Comparison of ENCODE assay signal across 16 mouse cellular contexts in genomic region chr19:6385821-6386220, GRCm38 (mm10). TPM values are rescaled to one million over a fixed set of nuclear protein-coding genes. Genes with fewer than 3 reads are reported as not detected.
DNase-seq lines count a peak whose midpoint lies in the region; ATAC-seq and TF ChIP-seq lines count a peak whose summit lies in the region.
"Had no signal": no experiment of that assay in that cellular context is flagged by ENCODE, and none has a peak within 500 bp of the region (broad histone marks: within the 10 kb centered on the region; RNA-seq: fewer than 3 reads in every experiment).

No protein-coding gene starts in this region.

- no peaks in the 10 kb centered on the region for H3K27me3 ChIP-seq in heart, embryonic 15.5 days
- H3K27me3 ChIP-seq in lung, embryonic 14.5 days (ENCODE audit: insufficient read depth, low read length), result no peaks in the 10 kb centered on the region
- H3K27me3 ChIP-seq in midbrain, embryonic 11.5 days (ENCODE audit: control insufficient read depth, insufficient read depth, low read length), result no peaks in the 10 kb centered on the region
- H3K27me3 ChIP-seq: embryonic facial prominence, embryonic 12.5 days; neural tube, embryonic 15.5 days had no signal

- intact Hi-C loops in gastrocnemius, adult 2 months (cut with DNase I), result no loop called here

- H3K9ac ChIP-seq in heart, embryonic 15.5 days, result peak overlapping the region; percentile 55
- H3K9ac ChIP-seq in lung, embryonic 14.5 days, result 0 out of 2 replicates have a peak overlapping the region, but pooled peaks have one; percentile 9
- H3K9ac ChIP-seq in midbrain, embryonic 11.5 days (ENCODE audit: low read length), result no peak overlapping the region
- H3K9ac ChIP-seq: embryonic facial prominence, embryonic 12.5 days; midbrain, embryonic 13.5 days; neural tube, embryonic 15.5 days had no signal

- H3K27ac ChIP-seq in gastrocnemius, adult 2 months, result peak overlapping the region; percentile 98
- H3K27ac ChIP-seq in heart, embryonic 15.5 days, result peak overlapping the region; percentile 85
- H3K27ac ChIP-seq in lung, embryonic 14.5 days (ENCODE audit: low read depth), result no peak overlapping the region
- no peak overlapping the region for H3K27ac ChIP-seq in midbrain, embryonic 11.5 days (ENCODE audit: low read depth, low read length)
- H3K27ac ChIP-seq: embryonic facial prominence, embryonic 12.5 days; midbrain, embryonic 13.5 days; neural tube, embryonic 15.5 days had no signal

- peak overlapping the region; percentile 71 for H3K4me3 ChIP-seq in gastrocnemius, adult 2 months
- H3K4me3 ChIP-seq in heart, embryonic 15.5 days, result peak overlapping the region; percentile 53
- H3K4me3 ChIP-seq in lung, embryonic 14.5 days (ENCODE audit: low read depth, low read length), result no peak overlapping the region
- no peak overlapping the region for H3K4me3 ChIP-seq in midbrain, embryonic 11.5 days (ENCODE audit: low read depth, low read length)
- H3K4me3 ChIP-seq: embryonic facial prominence, embryonic 12.5 days; midbrain, embryonic 13.5 days; neural tube, embryonic 15.5 days had no signal

- H3K36me3 ChIP-seq in heart, embryonic 15.5 days, result peaks cover 19% of the 10 kb centered on the region
- no peaks in the 10 kb centered on the region for H3K36me3 ChIP-seq in lung, embryonic 14.5 days (ENCODE audit: insufficient read depth)
- no peaks in the 10 kb centered on the region for H3K36me3 ChIP-seq in midbrain, embryonic 11.5 days (ENCODE audit: control insufficient read depth, insufficient read depth, low read length)
- H3K36me3 ChIP-seq: embryonic facial prominence, embryonic 12.5 days; neural tube, embryonic 15.5 days had no signal

- no peak for TF ChIP-seq CTCF in gastrocnemius, adult 2 months (IDR thresholded peaks at IDR 0.05)
- TF ChIP-seq CTCF in lung, embryonic 14.5 days (IDR thresholded peaks at IDR 0.05; ENCODE audit: low read depth), result no peak

- no peak for ATAC-seq in heart, embryonic 15.5 days (replicated peaks; ENCODE audit: insufficient number of reproducible peaks, insufficient read depth, low FRiP score, low read depth)
- ATAC-seq in lung, embryonic 14.5 days (ENCODE audit: insufficient read depth), result no peak
- ATAC-seq in midbrain, embryonic 11.5 days (ENCODE audit: low FRiP score), result no peak
- ATAC-seq: forebrain, embryonic 16.5 days; midbrain, embryonic 13.5 days had no signal

- no peaks in the 10 kb centered on the region for H3K9me3 ChIP-seq in heart, embryonic 15.5 days (replicated peaks)
- no peaks in the 10 kb centered on the region for H3K9me3 ChIP-seq in lung, embryonic 14.5 days (ENCODE audit: low read depth, low read length)
- no peaks in the 10 kb centered on the region for H3K9me3 ChIP-seq in midbrain, embryonic 11.5 days (ENCODE audit: control insufficient read depth, low read length)
- H3K9me3 ChIP-seq: embryonic facial prominence, embryonic 12.5 days; midbrain, embryonic 13.5 days; neural tube, embryonic 15.5 days had no signal

- DNase-seq in gastrocnemius, adult 2 months, result peak; percentile 60
- DNase-seq in gastrocnemius, postnatal 25 days, result no peak
- no peak for DNase-seq in heart, postnatal 4 days
- no peak for DNase-seq in lung, embryonic 14.5 days
- DNase-seq in lung, postnatal 36 days, result no peak
- no peak for DNase-seq in midbrain, embryonic 11.5 days (ENCODE audit: low spot score, missing footprints)
- DNase-seq: cerebellum, adult 18-20 months; kidney, adult 2 months; lung, adult 18-20 months; thymus, postnatal 25 days had no signal

- peaks cover 56% of the 10 kb centered on the region for H3K4me1 ChIP-seq in heart, embryonic 15.5 days (replicated peaks)
- H3K4me1 ChIP-seq in lung, embryonic 14.5 days (ENCODE audit: insufficient read depth), result no peaks in the 10 kb centered on the region
- H3K4me1 ChIP-seq in midbrain, embryonic 11.5 days (ENCODE audit: control insufficient read depth, insufficient read depth, low read length), result peaks cover 19% of the 10 kb centered on the region

- WGBS in heart, embryonic 15.5 days, result 67% methylated on average over 7 of the region's 7 CpGs
- 72% methylated on average over 7 of the region's 7 CpGs for WGBS in lung, embryonic 14.5 days
- WGBS in midbrain, embryonic 11.5 days, result 78% methylated on average over 7 of the region's 7 CpGs

- H3K4me2 ChIP-seq in heart, embryonic 15.5 days, result peak overlapping the region; percentile 67
- peak overlapping the region; percentile 15; the same call in 1 of the 2 replicates for H3K4me2 ChIP-seq in lung, embryonic 14.5 days
- no peak overlapping the region for H3K4me2 ChIP-seq in midbrain, embryonic 11.5 days
- H3K4me2 ChIP-seq: embryonic facial prominence, embryonic 12.5 days; midbrain, embryonic 13.5 days; neural tube, embryonic 15.5 days had no signal

RNA-seq across cellular contexts. Expression of gene Pygm, which starts 1.6 kb away (rescaled TPM):
- over 10,000 TPM in 1 of 2 experiments, 1,000 to 10,000 TPM in 1; 6,181 to 10,031 TPM for total RNA-seq in gastrocnemius, adult 2 months (2021)
- 1,000 to 10,000 TPM; 5,552 to 6,904 TPM for total RNA-seq in gastrocnemius, postnatal 25 days (2021)
- 282 and 297 TPM in 2 replicates for polyA plus RNA-seq in heart, embryonic 15.5 days (2015; fragmentation: Nextera tagmentation; extraction: Ambion mirVana)
- total RNA-seq in heart, postnatal 4 days (2021), result 100 to 1,000 TPM; 455 to 466 TPM
- polyA plus RNA-seq in lung, embryonic 14.5 days (2014; fragmentation: Nextera tagmentation; extraction: Ambion mirVana), result 6.1 and 9.3 TPM in 2 replicates
- polyA plus RNA-seq in midbrain, embryonic 11.5 days (2014; fragmentation: Nextera tagmentation; extraction: Ambion mirVana), result 0.81 and 1.8 TPM in 2 replicates

RNA-seq across cellular contexts. Expression of gene Rasgrp2, which starts 13.3 kb away (rescaled TPM):
- total RNA-seq in gastrocnemius, adult 2 months (2021), result 10 to 100 TPM; 14.9 to 24.6 TPM
- 10 to 100 TPM; 16.2 to 16.4 TPM for total RNA-seq in gastrocnemius, postnatal 25 days (2021)
- polyA plus RNA-seq in heart, embryonic 15.5 days (2015; fragmentation: Nextera tagmentation; extraction: Ambion mirVana), result 54.8 TPM in 2 replicates
- 10 to 100 TPM; 42.6 to 45.1 TPM for total RNA-seq in heart, postnatal 4 days (2021)
- 34.8 and 35.1 TPM in 2 replicates for polyA plus RNA-seq in lung, embryonic 14.5 days (2014; fragmentation: Nextera tagmentation; extraction: Ambion mirVana)
- 14.1 and 16.8 TPM in 2 replicates for polyA plus RNA-seq in midbrain, embryonic 11.5 days (2014; fragmentation: Nextera tagmentation; extraction: Ambion mirVana)

RNA-seq across cellular contexts. Expression of gene Sf1, which starts 22.3 kb away (rescaled TPM):
- 10 to 100 TPM; 95.2 to 98.6 TPM for total RNA-seq in gastrocnemius, adult 2 months (2021)
- 10 to 100 TPM; 65.5 to 75.2 TPM for total RNA-seq in gastrocnemius, postnatal 25 days (2021)
- 79.0 and 98.4 TPM in 2 replicates for polyA plus RNA-seq in heart, embryonic 15.5 days (2015; fragmentation: Nextera tagmentation; extraction: Ambion mirVana)
- total RNA-seq in heart, postnatal 4 days (2021), result 100 to 1,000 TPM; 181 to 188 TPM
- polyA plus RNA-seq in lung, embryonic 14.5 days (2014; fragmentation: Nextera tagmentation; extraction: Ambion mirVana), result 177 and 200 TPM in 2 replicates
- 186 and 215 TPM in 2 replicates for polyA plus RNA-seq in midbrain, embryonic 11.5 days (2014; fragmentation: Nextera tagmentation; extraction: Ambion mirVana)

RNA-seq across cellular contexts. Expression of gene Nrxn2, which starts 32.7 kb away (rescaled TPM):
- total RNA-seq in gastrocnemius, adult 2 months (2021), result 1 to 10 TPM in 1 of 2 experiments, under 1 TPM in 1; 0.77 to 2.0 TPM
- total RNA-seq in gastrocnemius, postnatal 25 days (2021), result 1 to 10 TPM in 1 of 2 experiments, under 1 TPM in 1; 0.91 to 1.4 TPM
- polyA plus RNA-seq in heart, embryonic 15.5 days (2015; fragmentation: Nextera tagmentation; extraction: Ambion mirVana), result 0.47 and 0.60 TPM in 2 replicates
- 1 to 10 TPM; 3.5 to 3.7 TPM for total RNA-seq in heart, postnatal 4 days (2021)
- polyA plus RNA-seq in lung, embryonic 14.5 days (2014; fragmentation: Nextera tagmentation; extraction: Ambion mirVana), result 0.47 and 1.1 TPM in 2 replicates
- polyA plus RNA-seq in midbrain, embryonic 11.5 days (2014; fragmentation: Nextera tagmentation; extraction: Ambion mirVana), result 9.2 and 9.5 TPM in 2 replicates
- total RNA-seq: common myeloid progenitor, adult 5-6 weeks had no signal

RNA-seq across cellular contexts. Expression of gene Map4k2, which starts 44.9 kb away (rescaled TPM):
- total RNA-seq in gastrocnemius, adult 2 months (2021), result 10 to 100 TPM; 13.1 to 14.2 TPM
- 10 to 100 TPM in 1 of 2 experiments, 1 to 10 TPM in 1; 9.2 to 14.6 TPM for total RNA-seq in gastrocnemius, postnatal 25 days (2021)
- 12.6 and 17.9 TPM in 2 replicates for polyA plus RNA-seq in heart, embryonic 15.5 days (2015; fragmentation: Nextera tagmentation; extraction: Ambion mirVana)
- 10 to 100 TPM; 37.5 to 42.8 TPM for total RNA-seq in heart, postnatal 4 days (2021)
- 13.4 and 22.2 TPM in 2 replicates for polyA plus RNA-seq in lung, embryonic 14.5 days (2014; fragmentation: Nextera tagmentation; extraction: Ambion mirVana)
- 6.2 and 8.6 TPM in 2 replicates for polyA plus RNA-seq in midbrain, embryonic 11.5 days (2014; fragmentation: Nextera tagmentation; extraction: Ambion mirVana)

Comparison
In these comparisons a context has a peak if more than half of its experiments do, and no peak if none do; other contexts are left out.
1. H3K27ac ChIP-seq: peak in gastrocnemius, adult 2 months (single experiment) and heart, embryonic 15.5 days (single experiment); none in lung, embryonic 14.5 days (single experiment) and midbrain, embryonic 11.5 days (single experiment).
2. H3K4me3 ChIP-seq: peak in gastrocnemius, adult 2 months (single experiment) and heart, embryonic 15.5 days (single experiment); none in lung, embryonic 14.5 days (single experiment) and midbrain, embryonic 11.5 days (single experiment).
3. RNA of gene Pygm, which starts 1.6 kb away (total RNA-seq): 6,181 to 10,031 TPM in gastrocnemius, adult 2 months and 5,552 to 6,904 TPM in gastrocnemius, postnatal 25 days; 455 to 466 TPM in heart, postnatal 4 days; every median in the first group is over 10 times any median in the second.